Mouse (Mus musculus): ENCODE data around the gene Myo10. TPM values are rescaled to one million over a fixed set of nuclear protein-coding genes. Genes with fewer than 3 reads are reported as not detected.

Myo10 gene
- polyA plus RNA-seq, 1 experiment from 2014 or later = 42.0 TPM

- Histone ChIP-seq H3K4me1 (peaks cover 17% of the 10 kb centered on the region), H3K36me3 (no peaks in the 10 kb centered on the region), H3K4me3 (peak overlapping the region; percentile 80), H3K4me2 (replicated peaks) (peak overlapping the region; percentile 94), H3K9me3 (replicated peaks) (no peaks in the 10 kb centered on the region), H3K9ac (no peak overlapping the region), H3K27me3 (peaks cover 4% of the 10 kb centered on the region; the same call in 1 of the 2 replicates), H3K27ac (no peak overlapping the region)
- 5% methylated on average over 20 of the region's 20 CpGs for WGBS
- ATAC-seq (ENCODE audit: low FRiP score) = peak; percentile 2; the same call in 1 of the 2 replicates
These were observed 750 bp upstream of the Myo10 start for GRCm38 (mm10) chr15:25621351-25622199.

GRCm38 (mm10) chr15:25622867-25623471 lies 644 bp downstream of the Myo10 start:
- under 1% methylated on average over 57 of the region's 61 CpGs for WGBS
- ATAC-seq (ENCODE audit: low FRiP score) = no peak; the same call in 1 of the 2 replicates

DNA sequence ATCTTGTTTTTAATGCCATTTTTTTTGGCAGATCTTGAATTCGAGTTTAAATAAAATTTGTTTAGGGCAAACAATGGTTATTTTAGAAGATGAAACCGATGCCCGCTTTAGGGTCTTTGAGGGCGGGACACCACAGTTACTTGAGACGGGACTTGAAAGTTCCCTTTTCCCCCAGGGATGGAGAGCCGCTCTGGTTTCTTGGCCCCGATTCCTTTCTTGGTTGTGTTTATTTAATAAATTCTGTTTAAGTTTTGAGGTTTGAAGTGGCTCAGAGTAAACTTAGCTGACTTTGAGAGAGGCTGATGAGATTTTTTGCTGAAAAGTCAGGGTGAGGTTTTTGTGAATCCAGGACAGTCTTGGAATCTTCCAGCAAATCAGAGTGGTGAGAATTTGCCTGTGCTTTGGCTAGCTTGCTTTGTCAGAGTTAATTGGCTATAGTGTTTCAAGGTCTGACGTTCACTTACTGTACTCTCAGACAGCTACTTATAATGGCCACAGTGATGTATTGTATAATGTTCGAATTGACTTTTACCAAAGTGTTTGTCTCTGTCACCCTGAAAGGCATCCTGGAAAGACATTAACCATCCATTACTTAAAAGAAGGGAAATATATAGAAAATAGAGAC lies 1.3 kb downstream of the Myo10 start:
- Histone ChIP-seq H3K27me3 (peaks cover 4% of the 10 kb centered on the region; the same call in 1 of the 2 replicates), H3K9ac (peak overlapping the region; percentile 80), H3K4me1 (peaks cover 17% of the 10 kb centered on the region), H3K9me3 (replicated peaks) (no peaks in the 10 kb centered on the region), H3K4me2 (replicated peaks) (peak overlapping the region; percentile 94), H3K4me3 (peak overlapping the region; percentile 80), H3K27ac (0 out of 2 replicates have a peak overlapping the region, but pooled peaks have one; percentile 78), H3K36me3 (no peaks in the 10 kb centered on the region)
- no peak for ATAC-seq (ENCODE audit: low FRiP score)
- 9% methylated on average over 9 of the region's 9 CpGs for WGBS

More at GRCm38 (mm10) chr15:25622867-25623471, 644 bp downstream of the Myo10 start:
- Histone ChIP-seq H3K36me3 (no peaks in the 10 kb centered on the region), H3K27ac (peak overlapping the region; percentile 78), H3K9me3 (replicated peaks) (no peaks in the 10 kb centered on the region), H3K27me3 (peaks cover 4% of the 10 kb centered on the region; the same call in 1 of the 2 replicates), H3K4me2 (replicated peaks) (peak overlapping the region; percentile 94), H3K9ac (peak overlapping the region; percentile 80), H3K4me1 (peaks cover 17% of the 10 kb centered on the region), H3K4me3 (peak overlapping the region; percentile 80)

GRCm38 (mm10) chr15:25624263-25624662 lies 1.9 kb downstream of the Myo10 start:
- H3K9ac ChIP-seq = no peak overlapping the region
- ATAC-seq (ENCODE audit: low FRiP score) = no peak
- H3K9me3 ChIP-seq (replicated peaks) = no peaks in the 10 kb centered on the region
- H3K4me3 ChIP-seq = no peak overlapping the region
- H3K4me1 ChIP-seq = peaks cover 17% of the 10 kb centered on the region
- H3K27ac ChIP-seq = no peak overlapping the region
- peak overlapping the region; percentile 94; the same call in 1 of the 2 replicates for H3K4me2 ChIP-seq (replicated peaks)
- H3K36me3 ChIP-seq = no peaks in the 10 kb centered on the region
- WGBS = 49% methylated on average over 3 of the region's 3 CpGs
- H3K27me3 ChIP-seq = peaks cover 4% of the 10 kb centered on the region; the same call in 1 of the 2 replicates

GRCm38 (mm10) chr15:25625471-25625870 lies 3.1 kb downstream of the Myo10 start:
- Histone ChIP-seq H3K4me1 (peaks cover 17% of the 10 kb centered on the region), H3K9ac (no peak overlapping the region), H3K9me3 (replicated peaks) (no peaks in the 10 kb centered on the region), H3K27ac (no peak overlapping the region), H3K36me3 (no peaks in the 10 kb centered on the region), H3K4me2 (replicated peaks) (peak overlapping the region; percentile 94; the same call in 1 of the 2 replicates), H3K4me3 (no peak overlapping the region), H3K27me3 (peaks cover 4% of the 10 kb centered on the region; the same call in 1 of the 2 replicates)
- ATAC-seq (ENCODE audit: low FRiP score) = no peak
- 71% methylated on average over 4 of the region's 4 CpGs for WGBS

GRCm38 (mm10) chr15:25627012-25627411 lies 4.7 kb downstream of the Myo10 start:
- WGBS = 83% methylated on average over 7 of the region's 7 CpGs
- no peak for ATAC-seq (ENCODE audit: low FRiP score)
- Histone ChIP-seq H3K36me3 (no peaks in the 10 kb centered on the region), H3K9me3 (replicated peaks) (no peaks in the 10 kb centered on the region), H3K4me1 (peaks cover 14% of the 10 kb centered on the region), H3K9ac (no peak overlapping the region), H3K27me3 (no peaks in the 10 kb centered on the region), H3K4me3 (no peak overlapping the region), H3K27ac (no peak overlapping the region), H3K4me2 (replicated peaks) (no peak overlapping the region)

GRCm38 (mm10) chr15:25628251-25628650 lies 5.9 kb downstream of the Myo10 start:
- no peak overlapping the region for H3K27ac ChIP-seq
- no peaks in the 10 kb centered on the region for H3K36me3 ChIP-seq
- no peaks in the 10 kb centered on the region for H3K9me3 ChIP-seq (replicated peaks)
- 89% methylated on average over 2 of the region's 2 CpGs for WGBS
- H3K9ac ChIP-seq = no peak overlapping the region
- H3K4me2 ChIP-seq (replicated peaks) = no peak overlapping the region
- ATAC-seq (ENCODE audit: low FRiP score) = no peak
- peaks cover 19% of the 10 kb centered on the region for H3K4me1 ChIP-seq
- H3K4me3 ChIP-seq = no peak overlapping the region
- no peaks in the 10 kb centered on the region for H3K27me3 ChIP-seq

DNA sequence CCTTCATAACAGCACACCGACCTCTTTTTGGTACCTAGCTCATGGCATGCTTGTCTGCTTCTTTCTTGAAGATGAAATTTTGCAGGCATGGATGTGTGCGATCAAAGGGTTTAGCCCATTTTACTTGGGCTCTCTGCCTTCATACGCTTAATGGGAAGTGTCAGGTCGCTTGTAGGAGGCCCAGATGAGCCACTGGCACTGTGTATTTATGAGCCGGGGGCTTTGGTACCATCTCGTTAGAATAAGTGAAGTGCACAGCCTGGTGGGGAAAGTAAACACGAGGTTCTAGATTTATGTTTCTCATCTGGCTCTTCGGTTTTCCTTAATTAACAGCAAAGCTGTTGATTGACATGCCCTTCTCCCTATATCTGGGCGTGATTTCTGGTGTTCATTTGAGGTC lies 8.4 kb downstream of the Myo10 start:
- peaks cover 9% of the 10 kb centered on the region; the same call in 1 of the 2 replicates for H3K4me1 ChIP-seq
- 76% methylated on average over 9 of the region's 9 CpGs for WGBS
- H3K4me2 ChIP-seq (replicated peaks) = no peak overlapping the region
- no peak overlapping the region for H3K4me3 ChIP-seq
- ATAC-seq (ENCODE audit: low FRiP score) = no peak
- H3K27me3 ChIP-seq = no peaks in the 10 kb centered on the region
- no peaks in the 10 kb centered on the region for H3K9me3 ChIP-seq (replicated peaks)
- H3K9ac ChIP-seq = no peak overlapping the region
- H3K27ac ChIP-seq = no peak overlapping the region
- no peaks in the 10 kb centered on the region for H3K36me3 ChIP-seq

DNA sequence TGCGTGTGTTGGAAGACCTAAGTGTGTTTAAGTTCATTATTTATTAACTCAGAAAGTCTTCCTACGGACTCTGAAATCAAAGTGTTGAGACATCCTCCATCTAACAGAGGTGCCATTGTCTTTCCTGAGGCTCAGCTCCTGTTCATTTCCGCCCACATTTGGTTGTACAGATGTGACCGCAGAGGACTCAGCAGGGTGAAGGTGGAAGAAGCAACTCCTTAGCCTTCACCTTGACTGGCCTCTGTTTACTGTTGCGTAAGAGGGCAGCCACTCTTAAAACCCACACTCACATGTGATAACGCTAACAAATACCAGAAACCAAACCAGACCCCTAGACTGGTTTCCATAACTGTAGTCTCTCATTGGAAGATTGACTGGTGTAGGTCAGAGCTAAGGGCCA lies 9.0 kb downstream of the Myo10 start:
- H3K27me3 ChIP-seq = no peaks in the 10 kb centered on the region
- WGBS = 84% methylated on average over 6 of the region's 6 CpGs
- H3K27ac ChIP-seq = no peak overlapping the region
- no peak overlapping the region for H3K4me3 ChIP-seq
- no peak overlapping the region for H3K4me2 ChIP-seq (replicated peaks)
- H3K4me1 ChIP-seq = peaks cover 6% of the 10 kb centered on the region; the same call in 1 of the 2 replicates
- ATAC-seq (ENCODE audit: low FRiP score) = no peak
- H3K36me3 ChIP-seq = no peaks in the 10 kb centered on the region
- H3K9me3 ChIP-seq (replicated peaks) = no peaks in the 10 kb centered on the region
- no peak overlapping the region for H3K9ac ChIP-seq

DNA sequence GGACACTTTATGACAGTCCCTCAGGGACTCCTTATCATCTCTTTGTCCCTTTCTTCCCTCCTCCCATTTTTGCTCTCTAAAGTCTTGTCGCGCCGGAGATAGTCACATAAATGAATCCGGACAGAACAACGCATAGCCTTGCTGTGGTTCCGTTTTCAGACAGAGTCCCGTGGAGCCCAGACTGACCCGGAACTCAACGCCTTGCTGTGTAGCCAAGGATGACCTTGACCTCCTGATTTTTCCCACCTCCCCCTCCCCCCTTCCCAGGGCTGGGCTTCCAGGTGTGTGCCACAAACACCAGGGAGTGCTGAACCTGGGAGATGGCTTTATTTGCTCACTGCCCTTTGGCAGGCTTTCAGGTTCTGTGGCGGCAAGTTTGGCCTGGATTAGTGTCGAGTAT lies 10.6 kb downstream of the Myo10 start:
- H3K4me1 ChIP-seq = peaks cover 9% of the 10 kb centered on the region; the same call in 1 of the 2 replicates
- H3K4me3 ChIP-seq = no peak overlapping the region
- H3K4me2 ChIP-seq (replicated peaks) = no peak overlapping the region
- no peak for ATAC-seq (ENCODE audit: low FRiP score)
- no peaks in the 10 kb centered on the region for H3K9me3 ChIP-seq (replicated peaks)
- no peak overlapping the region for H3K27ac ChIP-seq
- 86% methylated on average over 11 of the region's 11 CpGs for WGBS
- H3K9ac ChIP-seq = no peak overlapping the region
- H3K36me3 ChIP-seq = no peaks in the 10 kb centered on the region
- H3K27me3 ChIP-seq = no peaks in the 10 kb centered on the region

GRCm38 (mm10) chr15:25633674-25634340 lies 11.5 kb downstream of the Myo10 start:
- Histone ChIP-seq H3K4me3 (no peak overlapping the region), H3K27me3 (no peaks in the 10 kb centered on the region), H3K9me3 (replicated peaks) (no peaks in the 10 kb centered on the region), H3K4me1 (peaks cover 9% of the 10 kb centered on the region; the same call in 1 of the 2 replicates), H3K36me3 (no peaks in the 10 kb centered on the region), H3K4me2 (replicated peaks) (no peak overlapping the region), H3K9ac (no peak overlapping the region), H3K27ac (no peak overlapping the region)
- ATAC-seq (ENCODE audit: low FRiP score) = no peak
- WGBS = 88% methylated on average over 13 of the region's 13 CpGs

Measured in hindbrain, embryonic 12.5 days (tissue).